Mouse (Mus musculus) heart, adult 2 months (tissue): ENCODE data around the gene Snd1.

Experiments used
- CTCF ChIP-seq: fragments of 200-600 bp; IDR thresholded peaks from 2 replicates; pipeline ENCODE4 v1.8.1; 2022; ENCODE audit warnings: antibody characterized with exemption, mild to moderate bottlenecking, moderate library complexity
- EP300 ChIP-seq: fragments of 200-500 bp; IDR thresholded peaks from 2 replicates; pipeline ENCODE4 v1.6.1; 2011; ENCODE audit warnings: low read depth, low read length, control low read depth; ENCODE audit not compliant: insufficient read depth
- POLR2A ChIP-seq: fragments of 200-500 bp; IDR thresholded peaks from 2 replicates; pipeline ENCODE4 v1.6.1; 2011; ENCODE audit warnings: mild to moderate bottlenecking, low read depth, low read length, control low read depth; ENCODE audit not compliant: insufficient read depth

DNA sequence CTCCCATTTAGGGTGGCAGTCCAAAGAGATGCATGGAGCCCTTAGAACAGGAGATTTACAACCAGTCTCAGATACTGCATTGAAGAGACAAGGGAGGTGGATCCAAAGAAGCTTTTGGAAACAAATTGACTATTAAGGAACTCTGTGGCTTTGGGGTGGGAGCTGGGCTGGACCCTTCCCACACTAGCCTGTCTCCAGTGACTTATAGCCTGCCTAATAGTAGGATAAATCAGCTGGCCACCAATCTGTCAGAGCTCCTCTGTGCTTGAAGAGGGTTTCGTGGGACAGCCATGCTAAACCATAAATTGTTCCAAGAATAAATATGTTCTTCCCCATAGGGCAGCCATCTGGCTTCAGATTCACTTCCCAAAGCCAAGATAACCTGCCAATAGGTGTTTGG lies 400.4 kb downstream of the Snd1 start:
- no peak for TF ChIP-seq CTCF
- no peak for TF ChIP-seq POLR2A
- TF ChIP-seq EP300 = no peak
